Mouse (Mus musculus) lung, adult 2 months (tissue): ENCODE measurements around the gene Agfg1.

Experiments used
- CTCF ChIP-seq: fragments of 200-500 bp; IDR thresholded peaks from 2 replicates; pipeline ENCODE4 v1.5.1; 2011; ENCODE audit warnings: mild to moderate bottlenecking, low read length, control low read depth; ENCODE audit not compliant: insufficient read depth
- POLR2A ChIP-seq: fragments of 200-500 bp; IDR thresholded peaks from 2 replicates; pipeline ENCODE4 v1.6.1; 2011; ENCODE audit warnings: low read depth, mild to moderate bottlenecking, control low read depth, low read length, borderline replicate concordance; ENCODE audit errors: extremely low read depth

GRCm38 (mm10) chr1:82795702-82796443, 43.4 kb upstream of the Agfg1 start:
- no peak for TF ChIP-seq POLR2A
- TF ChIP-seq CTCF = no peak
